Mouse (Mus musculus): ENCODE measurements around the gene Nudt4. TPM values are rescaled to one million over a fixed set of nuclear protein-coding genes. Genes with fewer than 3 reads are reported as not detected.

Gene Nudt4
- total RNA-seq (2014; rRNA removed) (88.2 and 91.5 TPM in 2 replicates), polyA plus RNA-seq (2012; rRNA removed) (36.7 and 37.2 TPM in 2 replicates)

- DNase-seq (ENCODE audit: extremely low read depth, low read depth, low spot score), result no peak
- no peaks in the 10 kb centered on the region for H3K27me3 ChIP-seq (ENCODE audit: control insufficient read depth, insufficient read depth, low read length)
- WGBS, result 2% methylated on average over 96 of the region's 97 CpGs
- peak; percentile 95 for TF ChIP-seq POLR2A (IDR thresholded peaks at IDR 0.05; ENCODE audit: extremely low read depth, insufficient read depth, low read length)
- TF ChIP-seq CTCF (IDR thresholded peaks at IDR 0.05; ENCODE audit: low read depth, low read length), result no peak
- H3K9ac ChIP-seq (ENCODE audit: low read depth, low read length), result peak within 1 kb of the TSS; percentile 87
- peaks cover 16% of the 10 kb centered on the region for H3K4me1 ChIP-seq (ENCODE audit: control insufficient read depth, insufficient read depth, low read length)
- peaks cover 33% of the 10 kb centered on the region; the same call in 1 of the 2 replicates for H3K79me2 ChIP-seq (ENCODE audit: control insufficient read depth, insufficient read depth, low read length)
- H3K36me3 ChIP-seq (ENCODE audit: control insufficient read depth, insufficient read depth, low read length), result 0 out of 2 replicates have a peak, but pooled peaks cover under 1% of the 10 kb centered on the region
- H3K4me3 ChIP-seq (ENCODE audit: insufficient read depth, low read depth, low read length), result peak within 1 kb of the TSS; percentile 76
- peak within 1 kb of the TSS; percentile 81 for H3K27ac ChIP-seq (replicated peaks; ENCODE audit: insufficient read depth, low read depth, low read length)
Observed at GRCm38 (mm10) chr10:95563851-95564845, at the start of gene Nudt4. TSS of gene Nudt4 (minus strand) at chr10:95564146.

- H3K4me1 ChIP-seq (ENCODE audit: control insufficient read depth, insufficient read depth, low read length), result peaks cover 8% of the 10 kb centered on the region
- no peak overlapping the region for H3K9ac ChIP-seq (ENCODE audit: low read depth, low read length)
- WGBS, result 70% methylated on average over 10 of the region's 10 CpGs
- H3K4me3 ChIP-seq (ENCODE audit: insufficient read depth, low read depth, low read length), result no peak overlapping the region
- no peaks in the 10 kb centered on the region for H3K27me3 ChIP-seq (ENCODE audit: control insufficient read depth, insufficient read depth, low read length)
- H3K27ac ChIP-seq (replicated peaks; ENCODE audit: insufficient read depth, low read depth, low read length), result no peak overlapping the region
- no peaks in the 10 kb centered on the region for H3K79me2 ChIP-seq (ENCODE audit: control insufficient read depth, insufficient read depth, low read length)
- TF ChIP-seq CTCF (IDR thresholded peaks at IDR 0.05; ENCODE audit: low read depth, low read length), result no peak
- TF ChIP-seq POLR2A (IDR thresholded peaks at IDR 0.05; ENCODE audit: extremely low read depth, insufficient read depth, low read length), result no peak
- no peaks in the 10 kb centered on the region for H3K36me3 ChIP-seq (ENCODE audit: control insufficient read depth, insufficient read depth, low read length)
- peak; percentile 65 for DNase-seq (ENCODE audit: extremely low read depth, low read depth, low spot score)
Observed at GRCm38 (mm10) chr10:95611331-95611721, 47.4 kb upstream of the Nudt4 start.

- H3K27ac ChIP-seq (replicated peaks; ENCODE audit: insufficient read depth, low read depth, low read length), result no peak overlapping the region
- 0 out of 2 replicates have a peak overlapping the region, but pooled peaks have one; percentile 3 for H3K9ac ChIP-seq (ENCODE audit: low read depth, low read length)
- WGBS, result 32% methylated on average over 13 of the region's 16 CpGs
Observed at GRCm38 (mm10) chr10:95610666-95611330, 46.9 kb upstream of the Nudt4 start.

GRCm38 (mm10) chr10:95604979-95605613 lies 41.1 kb upstream of the Nudt4 start:
- WGBS, result 69% methylated on average over 22 of the region's 22 CpGs
- H3K27ac ChIP-seq (replicated peaks; ENCODE audit: insufficient read depth, low read depth, low read length), result no peak overlapping the region
- H3K27me3 ChIP-seq (ENCODE audit: control insufficient read depth, insufficient read depth, low read length), result no peaks in the 10 kb centered on the region
- H3K79me2 ChIP-seq (ENCODE audit: control insufficient read depth, insufficient read depth, low read length), result no peaks in the 10 kb centered on the region
- no peak overlapping the region for H3K9ac ChIP-seq (ENCODE audit: low read depth, low read length)
- no peaks in the 10 kb centered on the region for H3K4me1 ChIP-seq (ENCODE audit: control insufficient read depth, insufficient read depth, low read length)
- no peak overlapping the region for H3K4me3 ChIP-seq (ENCODE audit: insufficient read depth, low read depth, low read length)
- H3K36me3 ChIP-seq (ENCODE audit: control insufficient read depth, insufficient read depth, low read length), result no peaks in the 10 kb centered on the region
- no peak for DNase-seq (ENCODE audit: extremely low read depth, low read depth, low spot score)
- TF ChIP-seq POLR2A (IDR thresholded peaks at IDR 0.05; ENCODE audit: extremely low read depth, insufficient read depth, low read length) (no peak), CTCF (IDR thresholded peaks at IDR 0.05; ENCODE audit: low read depth, low read length) (no peak)

More at GRCm38 (mm10) chr10:95610666-95611330, 46.9 kb upstream of the Nudt4 start:
- Histone ChIP-seq H3K36me3 (ENCODE audit: control insufficient read depth, insufficient read depth, low read length) (no peaks in the 10 kb centered on the region), H3K4me1 (ENCODE audit: control insufficient read depth, insufficient read depth, low read length) (peaks cover 8% of the 10 kb centered on the region), H3K4me3 (ENCODE audit: insufficient read depth, low read depth, low read length) (no peak overlapping the region), H3K79me2 (ENCODE audit: control insufficient read depth, insufficient read depth, low read length) (no peaks in the 10 kb centered on the region), H3K27me3 (ENCODE audit: control insufficient read depth, insufficient read depth, low read length) (no peaks in the 10 kb centered on the region)
- peak; percentile 48 for DNase-seq (ENCODE audit: extremely low read depth, low read depth, low spot score)
- TF ChIP-seq POLR2A (IDR thresholded peaks at IDR 0.05; ENCODE audit: extremely low read depth, insufficient read depth, low read length) (no peak), CTCF (IDR thresholded peaks at IDR 0.05; ENCODE audit: low read depth, low read length) (no peak)

GRCm38 (mm10) chr10:95600527-95600926 lies 36.6 kb upstream of the Nudt4 start:
- no peak overlapping the region for H3K4me3 ChIP-seq (ENCODE audit: insufficient read depth, low read depth, low read length)
- 68% methylated on average over 5 of the region's 5 CpGs for WGBS
- H3K79me2 ChIP-seq (ENCODE audit: control insufficient read depth, insufficient read depth, low read length), result no peaks in the 10 kb centered on the region
- peaks cover 3% of the 10 kb centered on the region; the same call in 1 of the 2 replicates for H3K4me1 ChIP-seq (ENCODE audit: control insufficient read depth, insufficient read depth, low read length)
- H3K36me3 ChIP-seq (ENCODE audit: control insufficient read depth, insufficient read depth, low read length), result no peaks in the 10 kb centered on the region
- H3K9ac ChIP-seq (ENCODE audit: low read depth, low read length), result no peak overlapping the region
- no peak for DNase-seq (ENCODE audit: extremely low read depth, low read depth, low spot score)
- TF ChIP-seq POLR2A (IDR thresholded peaks at IDR 0.05; ENCODE audit: extremely low read depth, insufficient read depth, low read length) (no peak), CTCF (IDR thresholded peaks at IDR 0.05; ENCODE audit: low read depth, low read length) (no peak)
- no peak overlapping the region for H3K27ac ChIP-seq (replicated peaks; ENCODE audit: insufficient read depth, low read depth, low read length)
- H3K27me3 ChIP-seq (ENCODE audit: control insufficient read depth, insufficient read depth, low read length), result no peaks in the 10 kb centered on the region
